Mouse (Mus musculus): Measurements from ENCODE around the gene Rhot2. TPM values are rescaled to one million over a fixed set of nuclear protein-coding genes. Genes with fewer than 3 reads are reported as not detected.

Gene Rhot2
- polyA plus RNA-seq, 1 experiment from 2014 or later, result 24.0 TPM

GRCm38 (mm10) chr17:25863681-25864080 lies 19.0 kb upstream of the Rhot2 start:
- H3K4me1 ChIP-seq (replicated peaks), result peaks cover 46% of the 10 kb centered on the region
- H3K27me3 ChIP-seq (replicated peaks), result no peaks in the 10 kb centered on the region
- ATAC-seq (ENCODE audit: insufficient number of reproducible peaks, low FRiP score), result no peak
- no peak overlapping the region for H3K9ac ChIP-seq
- no peak overlapping the region for H3K4me2 ChIP-seq
- no peak overlapping the region for H3K4me3 ChIP-seq
- H3K36me3 ChIP-seq, result peaks cover 29% of the 10 kb centered on the region
- H3K9me3 ChIP-seq (replicated peaks), result no peaks in the 10 kb centered on the region
- H3K27ac ChIP-seq (ENCODE audit: poor library complexity, severe bottlenecking), result no peak overlapping the region
- 86% methylated on average over 6 of the region's 6 CpGs for WGBS

- Histone ChIP-seq H3K36me3 (peaks cover 29% of the 10 kb centered on the region), H3K9me3 (replicated peaks) (no peaks in the 10 kb centered on the region), H3K4me2 (peak overlapping the region; percentile 94), H3K27me3 (replicated peaks) (no peaks in the 10 kb centered on the region), H3K27ac (ENCODE audit: poor library complexity, severe bottlenecking) (peak overlapping the region; percentile 75), H3K9ac (peak overlapping the region; percentile 89), H3K4me1 (replicated peaks) (peaks cover 36% of the 10 kb centered on the region), H3K4me3 (peak overlapping the region; percentile 84)
- peak; percentile 16; the same call in 1 of the 2 replicates for ATAC-seq (ENCODE audit: insufficient number of reproducible peaks, low FRiP score)
- WGBS, result 14% methylated on average over 6 of the region's 6 CpGs
These were observed 17.3 kb upstream of the Rhot2 start for GRCm38 (mm10) chr17:25861704-25862612.

GRCm38 (mm10) chr17:25860832-25861703 lies 16.4 kb upstream of the Rhot2 start, which contains the start of gene Wdr90:
Gene Wdr90, minus strand, starts transcription at chr17:25861501.
- H3K27me3 ChIP-seq (replicated peaks), result no peaks in the 10 kb centered on the region
- WGBS, result 4% methylated on average over 65 of the region's 65 CpGs
- peak within 1 kb of the TSS; percentile 84 for H3K4me3 ChIP-seq
- peak; percentile 93 for ATAC-seq (ENCODE audit: insufficient number of reproducible peaks, low FRiP score)
- peaks cover 21% of the 10 kb centered on the region for H3K36me3 ChIP-seq
- peak within 1 kb of the TSS; percentile 89 for H3K9ac ChIP-seq
- H3K4me1 ChIP-seq (replicated peaks), result peaks cover 28% of the 10 kb centered on the region
- peak within 1 kb of the TSS; percentile 75 for H3K27ac ChIP-seq (ENCODE audit: poor library complexity, severe bottlenecking)
- H3K9me3 ChIP-seq (replicated peaks), result no peaks in the 10 kb centered on the region
- H3K4me2 ChIP-seq, result peak within 1 kb of the TSS; percentile 94

GRCm38 (mm10) chr17:25860229-25860628 lies 15.6 kb upstream of the Rhot2 start:
- H3K4me2 ChIP-seq, result peak overlapping the region; percentile 94
- 88% methylated on average over 6 of the region's 6 CpGs for WGBS
- peaks cover 22% of the 10 kb centered on the region for H3K4me1 ChIP-seq (replicated peaks)
- no peaks in the 10 kb centered on the region for H3K9me3 ChIP-seq (replicated peaks)
- H3K9ac ChIP-seq, result peak overlapping the region; percentile 89; the same call in 1 of the 2 replicates
- no peaks in the 10 kb centered on the region for H3K27me3 ChIP-seq (replicated peaks)
- H3K36me3 ChIP-seq, result peaks cover 26% of the 10 kb centered on the region
- no peak for ATAC-seq (ENCODE audit: insufficient number of reproducible peaks, low FRiP score)
- H3K4me3 ChIP-seq, result no peak overlapping the region; the same call in 1 of the 2 replicates
- no peak overlapping the region for H3K27ac ChIP-seq (ENCODE audit: poor library complexity, severe bottlenecking)

- Histone ChIP-seq H3K4me2 (peak overlapping the region; percentile 87), H3K4me3 (peak overlapping the region; percentile 88), H3K9me3 (replicated peaks) (no peaks in the 10 kb centered on the region), H3K4me1 (replicated peaks) (peaks cover 15% of the 10 kb centered on the region), H3K27ac (ENCODE audit: poor library complexity, severe bottlenecking) (peak overlapping the region; percentile 85), H3K27me3 (replicated peaks) (no peaks in the 10 kb centered on the region), H3K36me3 (peaks cover 72% of the 10 kb centered on the region), H3K9ac (peak overlapping the region; percentile 97)
- ATAC-seq (ENCODE audit: insufficient number of reproducible peaks, low FRiP score), result peak; percentile 36
- WGBS, result 1% methylated on average over 38 of the region's 38 CpGs
These were observed 835 bp downstream of the Rhot2 start for GRCm38 (mm10) chr17:25843636-25844395.

GRCm38 (mm10) chr17:25843122-25843521 lies 1.5 kb downstream of the Rhot2 start:
- Histone ChIP-seq H3K27me3 (replicated peaks) (no peaks in the 10 kb centered on the region), H3K9ac (peak overlapping the region; percentile 97), H3K4me3 (peak overlapping the region; percentile 88), H3K4me2 (peak overlapping the region; percentile 87), H3K27ac (ENCODE audit: poor library complexity, severe bottlenecking) (peak overlapping the region; percentile 85; the same call in 1 of the 2 replicates), H3K36me3 (peaks cover 70% of the 10 kb centered on the region), H3K9me3 (replicated peaks) (no peaks in the 10 kb centered on the region), H3K4me1 (replicated peaks) (peaks cover 17% of the 10 kb centered on the region)
- 87% methylated on average over 4 of the region's 4 CpGs for WGBS
- no peak for ATAC-seq (ENCODE audit: insufficient number of reproducible peaks, low FRiP score)

- no peak overlapping the region for H3K27ac ChIP-seq (ENCODE audit: poor library complexity, severe bottlenecking)
- WGBS, result 78% methylated on average over 3 of the region's 3 CpGs
- no peak overlapping the region for H3K4me2 ChIP-seq
- H3K36me3 ChIP-seq, result peaks cover 73% of the 10 kb centered on the region
- H3K9me3 ChIP-seq (replicated peaks), result no peaks in the 10 kb centered on the region
- H3K9ac ChIP-seq, result no peak overlapping the region
- H3K27me3 ChIP-seq (replicated peaks), result no peaks in the 10 kb centered on the region
- peaks cover 23% of the 10 kb centered on the region for H3K4me1 ChIP-seq (replicated peaks)
- no peak overlapping the region for H3K4me3 ChIP-seq
- ATAC-seq (ENCODE audit: insufficient number of reproducible peaks, low FRiP score), result no peak
These were observed 2.1 kb downstream of the Rhot2 start for GRCm38 (mm10) chr17:25842509-25842908.

- H3K4me3 ChIP-seq, result no peak within 1 kb of the TSS
- H3K9ac ChIP-seq, result no peak within 1 kb of the TSS
- no peaks in the 10 kb centered on the region for H3K27me3 ChIP-seq (replicated peaks)
- H3K36me3 ChIP-seq, result peaks cover 63% of the 10 kb centered on the region
- ATAC-seq (ENCODE audit: insufficient number of reproducible peaks, low FRiP score), result no peak
- peaks cover 36% of the 10 kb centered on the region for H3K4me1 ChIP-seq (replicated peaks)
- 92% methylated on average over 22 of the region's 22 CpGs for WGBS
- no peak within 1 kb of the TSS for H3K27ac ChIP-seq (ENCODE audit: poor library complexity, severe bottlenecking)
- H3K4me2 ChIP-seq, result no peak within 1 kb of the TSS
- H3K9me3 ChIP-seq (replicated peaks), result no peaks in the 10 kb centered on the region
These were observed 3.4 kb downstream of the Rhot2 start, which contains the start of gene Gm20683 for GRCm38 (mm10) chr17:25841117-25841880. Gene Gm20683, minus strand, starts transcription at chr17:25841763.

- Histone ChIP-seq H3K4me1 (replicated peaks) (peaks cover 43% of the 10 kb centered on the region), H3K9ac (no peak overlapping the region), H3K36me3 (peaks cover 59% of the 10 kb centered on the region), H3K9me3 (replicated peaks) (no peaks in the 10 kb centered on the region), H3K27me3 (replicated peaks) (no peaks in the 10 kb centered on the region), H3K27ac (ENCODE audit: poor library complexity, severe bottlenecking) (no peak overlapping the region), H3K4me2 (no peak overlapping the region), H3K4me3 (no peak overlapping the region)
- no peak for ATAC-seq (ENCODE audit: insufficient number of reproducible peaks, low FRiP score)
- 92% methylated on average over 6 of the region's 6 CpGs for whole genome bisulfite sequencing
These were observed 4.1 kb downstream of the Rhot2 start for GRCm38 (mm10) chr17:25840519-25840918.

All from heart, embryonic 12.5 days (tissue).